Mouse (Mus musculus) cerebellum, adult 11-12 months (tissue): Measurements from ENCODE around the gene Rilpl1.

Experiments
- DNase-seq: peaks from one replicate; pipeline ENCODE4 v3.0.0; 2022

Gene Rilpl1

DNA sequence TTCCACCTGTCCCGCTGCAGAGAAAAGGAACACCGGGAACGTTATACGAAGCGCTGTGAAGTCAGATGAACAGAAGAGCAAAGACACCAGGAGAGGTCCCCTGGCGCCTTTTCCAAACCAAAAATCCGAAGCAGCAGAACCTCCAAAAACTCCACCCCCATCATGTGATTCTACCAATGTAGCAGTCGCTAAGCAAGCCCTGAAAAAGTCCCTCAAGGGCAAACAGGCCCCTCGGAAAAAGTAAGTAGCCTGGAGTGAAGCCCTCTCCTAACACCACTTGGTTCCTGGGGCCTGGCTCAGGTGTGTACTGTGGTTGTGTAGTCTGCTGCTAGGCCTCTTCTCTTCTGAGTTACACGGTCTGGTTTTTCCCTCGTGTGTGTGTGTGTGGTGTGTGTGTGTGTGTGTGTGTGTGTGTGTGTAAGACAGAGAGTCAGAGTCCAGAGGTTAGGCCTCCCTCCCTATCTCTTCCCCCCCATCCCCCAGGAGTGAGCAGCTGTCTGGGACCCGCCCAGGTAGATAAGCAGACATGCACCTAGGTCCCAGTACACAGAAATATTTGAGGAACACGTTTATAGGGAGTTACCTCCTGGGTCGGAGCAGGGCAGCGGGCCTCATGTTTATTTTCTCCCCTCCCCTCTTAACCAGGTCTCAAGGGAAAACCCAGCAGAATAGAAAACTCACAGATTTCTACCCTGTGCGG lies 80.4 kb downstream of the Rilpl1 start:
- peak; percentile 32 for DNase-seq

DNA sequence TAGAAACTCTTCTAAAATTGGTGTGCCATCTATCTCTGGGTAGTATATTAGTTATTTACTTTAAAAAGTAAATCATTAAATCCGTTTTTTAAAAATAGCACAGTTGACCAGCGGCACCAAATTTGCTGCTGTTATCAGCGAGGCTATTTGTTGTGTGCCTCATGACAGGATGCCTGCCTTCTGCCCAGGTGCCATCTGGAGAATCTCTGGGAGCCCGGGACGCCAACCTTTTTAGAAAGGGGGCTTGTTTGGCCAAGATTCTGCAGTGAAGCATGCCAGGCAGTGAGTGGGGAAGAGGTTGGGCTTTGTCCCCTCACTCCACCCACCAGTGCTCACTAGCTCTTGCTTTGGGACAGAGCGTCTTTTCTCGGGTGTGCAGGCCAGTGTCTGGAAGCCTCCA lies 81.1 kb downstream of the Rilpl1 start:
- peak; percentile 57 for DNase-seq

DNA sequence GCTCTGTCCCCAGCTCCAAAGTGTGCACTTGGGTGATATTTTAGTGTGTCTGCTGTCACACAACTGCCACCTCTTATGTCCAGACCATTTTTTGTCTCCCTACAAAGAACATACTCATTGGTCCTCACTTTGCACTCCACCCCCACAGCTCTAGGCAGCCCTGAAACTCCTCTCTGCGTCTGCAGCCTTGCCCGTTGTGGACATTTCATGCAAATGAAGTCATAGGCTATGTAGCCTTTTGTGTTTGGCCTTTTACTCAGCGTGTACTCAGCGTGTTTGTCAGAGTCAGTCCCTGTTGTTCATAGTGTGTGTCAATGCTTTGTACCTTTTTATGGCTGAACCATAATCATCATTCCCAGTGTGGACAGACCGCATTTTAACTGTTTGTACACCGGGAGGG lies 81.7 kb downstream of the Rilpl1 start:
- DNase-seq: no peak

DNA sequence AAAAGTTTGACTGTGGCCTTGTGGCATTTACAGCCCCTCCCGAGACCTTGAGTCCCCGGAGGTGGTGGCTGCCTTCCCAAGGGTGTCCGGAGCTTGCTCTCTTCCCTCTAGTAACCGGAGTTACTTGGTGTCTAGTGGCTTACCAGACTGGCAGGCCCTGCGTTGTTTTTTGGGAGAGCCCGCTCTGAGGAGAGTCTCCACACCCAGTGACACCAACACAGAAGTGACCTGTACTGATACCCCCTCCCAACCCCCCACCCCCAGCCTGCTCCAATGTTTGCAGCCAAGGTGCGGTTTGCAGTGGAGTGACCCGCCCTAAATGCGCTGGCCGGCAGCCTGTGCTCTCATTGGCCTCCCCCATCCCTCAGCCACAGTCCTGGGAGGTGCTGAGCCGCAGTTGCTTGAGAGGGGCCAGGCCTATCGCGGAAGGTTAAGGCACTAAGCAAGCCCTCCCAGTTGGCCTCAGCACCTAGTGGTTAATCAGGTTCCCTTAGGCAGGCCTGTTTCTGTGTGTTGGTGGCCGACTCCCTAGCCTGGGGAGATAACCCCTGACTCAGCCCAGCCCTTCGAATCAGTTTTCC lies 84.8 kb downstream of the Rilpl1 start:
- peak; percentile 61 for DNase-seq

- DNase-seq: peak; percentile 44
These were observed 85.4 kb downstream of the Rilpl1 start for GRCm38 (mm10) chr5:124445621-124446293.

DNA sequence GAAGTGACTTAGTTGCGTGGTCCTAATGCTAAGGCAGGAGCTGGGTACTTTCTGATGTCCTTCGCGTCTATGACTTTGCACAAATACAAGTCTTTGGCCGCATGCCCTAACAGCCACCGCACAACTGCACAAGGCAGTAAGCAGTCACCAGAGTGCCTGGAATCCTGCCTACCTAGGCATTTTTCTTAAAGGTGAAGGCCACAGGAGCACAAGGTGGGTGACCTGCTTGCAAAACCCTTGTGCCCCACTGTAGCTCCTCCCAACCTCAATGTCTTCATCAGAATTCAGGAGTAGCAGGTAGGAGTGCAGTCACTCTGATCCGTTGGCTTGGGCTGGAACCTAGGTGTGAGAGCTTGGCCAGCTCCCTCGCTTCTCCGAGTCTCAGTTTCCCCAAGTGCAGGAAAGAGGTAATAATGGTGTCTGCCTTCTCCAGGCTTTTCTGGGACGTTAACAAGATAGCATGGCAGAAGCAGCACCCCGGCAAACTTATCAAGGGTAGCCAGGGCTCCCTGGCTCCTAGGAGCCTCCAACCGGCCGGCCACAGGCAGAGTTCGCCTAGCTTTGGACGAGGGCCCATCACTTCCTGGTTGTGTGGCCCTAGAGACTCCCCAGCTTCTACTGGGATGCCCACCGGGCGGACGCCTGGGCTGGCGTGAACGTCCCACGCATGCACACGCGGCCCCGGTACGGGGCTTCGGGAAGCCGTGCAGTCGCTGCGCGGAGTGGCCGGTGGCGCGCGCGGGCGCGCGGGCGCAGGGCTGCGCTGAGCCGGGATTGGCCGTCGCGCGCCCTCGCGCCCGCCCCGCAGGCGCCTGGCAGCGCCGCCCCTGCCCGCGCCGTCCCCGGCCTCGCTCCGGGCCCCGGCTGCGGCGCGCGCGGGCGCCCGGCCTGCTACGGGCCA lies 86.3 kb downstream of the Rilpl1 start:
- peak; percentile 76 for DNase-seq

DNA sequence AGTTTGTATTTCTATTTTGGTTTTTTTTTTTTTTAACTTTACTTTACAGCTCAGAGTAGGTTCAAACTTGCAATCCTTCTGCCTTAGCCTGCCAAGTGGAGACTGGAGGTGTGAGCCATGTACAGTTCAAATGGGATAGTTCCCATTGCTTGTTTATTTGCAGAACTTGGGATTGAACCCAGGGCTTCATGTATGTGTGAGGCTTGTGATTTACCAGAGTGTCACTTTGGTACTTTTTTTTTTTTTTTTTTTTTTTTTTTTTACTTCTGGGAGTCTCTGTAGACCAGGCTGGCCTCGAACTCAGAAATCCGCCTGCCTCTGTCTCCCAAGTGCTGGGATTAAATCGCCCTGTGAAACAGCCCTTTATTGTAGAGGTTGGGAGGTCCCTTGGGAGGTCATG lies 87.0 kb downstream of the Rilpl1 start:
- no peak for DNase-seq
